Mouse (Mus musculus) limb, embryonic 12.5 days (tissue): ENCODE data around the gene Anxa9. TPM values are rescaled to one million over a fixed set of nuclear protein-coding genes. Genes with fewer than 3 reads are reported as not detected.
A peak's percentile ranks its signal among the peaks of the same experiment; 100 is the strongest.
"Not testable (repeated sequence)": the region's sequence is repeated elsewhere in the genome, so short reads cannot be mapped to it uniquely, and the experiment has no call there.

Experiments
- ATAC-seq: fragments of 200-750 bp; cut with Nextera tagmentation; 2 replicates; pipeline ENCODE4 v1.8.0; 2017; ENCODE audit warnings: low read depth, moderate TSS enrichment; ENCODE audit not compliant: insufficient number of reproducible peaks, insufficient read depth, low FRiP score, low TSS enrichment
- H3K27ac ChIP-seq: fragments of 300-500 bp; sonication (generic); 2 replicates; pipeline ENCODE4 v1.5.1; 2016; ENCODE audit warnings: mild to moderate bottlenecking, moderate library complexity
- H3K27me3 ChIP-seq: fragments of 300-500 bp; sonication (generic); 2 replicates; pipeline ENCODE4 v1.6.1; 2016; ENCODE audit warnings: mild to moderate bottlenecking, moderate library complexity
- H3K36me3 ChIP-seq: fragments of 300-500 bp; sonication (generic); 2 replicates; pipeline ENCODE4 v1.6.1; 2016; ENCODE audit warnings: mild to moderate bottlenecking, moderate library complexity
- H3K4me1 ChIP-seq: fragments of 300-500 bp; sonication (generic); replicated peaks from 2 replicates; pipeline ENCODE4 v1.6.1; 2016
- H3K4me2 ChIP-seq: fragments of 300-500 bp; sonication (generic); 2 replicates; pipeline ENCODE4 v1.6.1; 2016; ENCODE audit warnings: mild to moderate bottlenecking, moderate library complexity
- H3K4me3 ChIP-seq: fragments of 300-500 bp; sonication (generic); replicated peaks from 2 replicates; pipeline ENCODE4 v1.5.1; 2016; ENCODE audit warnings: mild to moderate bottlenecking
- H3K9ac ChIP-seq: fragments of 300-500 bp; sonication (generic); replicated peaks from 2 replicates; pipeline ENCODE4 v1.6.1; 2016; ENCODE audit warnings: mild to moderate bottlenecking, moderate library complexity
- H3K9me3 ChIP-seq: fragments of 300-500 bp; sonication (generic); 2 replicates; pipeline ENCODE4 v1.6.1; 2016; ENCODE audit warnings: mild to moderate bottlenecking, moderate library complexity
- WGBS: fragments of 180-500 bp; shearing (Covaris S2); methylation state at CpG from one replicate; pipeline ENCODE4 v1.1.7; 2016; 5-methylcytosine and 5-hydroxymethylcytosine counted together
- polyA plus RNA-seq: library from polyadenylated mRNA; unstranded; fragments of >200 nt; fragmentation: Nextera tagmentation; extraction: Ambion mirVana; gene quantifications from 2 replicates; pipeline ENCODE4 v1.2.1, GENCODE M21; 2016

Gene Anxa9
- 1.8 and 1.9 TPM in 2 replicates for polyA plus RNA-seq

DNA sequence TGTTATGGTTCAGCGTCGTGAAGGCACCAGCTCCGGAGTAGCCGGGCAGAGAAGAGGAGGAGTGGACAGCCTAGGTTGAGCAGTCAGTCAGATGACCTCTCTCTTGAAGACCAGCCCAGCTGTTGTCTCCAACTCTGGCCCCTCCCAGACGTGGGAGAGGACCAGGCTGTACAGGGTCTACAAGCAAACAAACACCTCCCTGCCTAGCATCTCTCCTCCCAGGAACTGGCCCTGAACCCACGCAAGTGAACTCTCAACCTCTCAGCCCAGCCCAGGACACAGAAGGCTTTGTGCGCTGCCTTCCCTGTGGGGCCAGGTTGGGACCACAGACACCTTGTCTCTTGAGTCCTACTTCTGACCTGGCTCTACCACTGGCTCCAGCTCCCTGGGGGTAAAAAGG, at the start of gene Anxa9:
Anxa9 (minus strand) TSS at position 77 of the 400 bp plus-strand sequence.
- WGBS: 54% methylated on average over 7 of the region's 7 CpGs
- ATAC-seq: no peak

DNA sequence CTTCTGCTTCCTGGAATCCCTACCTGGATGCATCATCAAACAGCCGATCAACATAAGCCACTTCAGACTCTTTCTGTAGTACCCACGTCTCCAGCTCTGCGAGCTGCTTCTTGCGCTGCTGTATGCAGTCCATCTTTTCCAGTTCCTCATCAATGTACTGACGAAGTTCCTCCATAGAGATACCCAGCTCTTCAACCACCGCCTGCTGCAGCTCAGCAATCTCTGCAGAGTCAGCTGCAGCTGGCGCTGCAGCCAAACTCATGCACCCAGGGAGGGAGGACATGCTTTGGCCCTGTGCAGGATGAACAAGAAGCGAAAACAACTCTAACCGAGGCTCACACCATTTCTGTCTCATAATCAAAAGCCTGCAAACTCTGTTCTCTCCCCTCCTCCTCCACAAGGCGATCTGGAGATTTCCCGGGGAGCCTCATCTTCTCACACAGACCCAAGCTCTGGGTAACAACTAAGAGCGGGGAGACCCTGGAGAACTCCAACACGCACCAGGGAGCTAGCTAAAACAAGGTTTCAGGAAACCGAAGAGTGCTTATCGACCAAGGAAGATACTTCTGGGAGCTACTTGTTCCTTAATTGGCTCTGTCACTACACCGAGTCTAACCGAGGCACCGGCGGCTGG, 49.1 kb upstream of the Anxa9 start:
- H3K9ac ChIP-seq, H3K9me3 ChIP-seq, H3K27ac ChIP-seq, H3K4me1 ChIP-seq, ATAC-seq, H3K27me3 ChIP-seq: not testable (repeated sequence)
- 22% methylated on average over 12 of the region's 19 CpGs for WGBS
- Histone ChIP-seq H3K4me2 (peak overlapping the region; percentile 47), H3K4me3 (peak overlapping the region; percentile 57), H3K36me3 (peaks cover 32% of the 10 kb centered on the region)

More for the DNA sequence above, at the start of gene Anxa9:
- Histone ChIP-seq H3K27me3 (no peaks in the 10 kb centered on the region), H3K4me1 (0 out of 2 replicates have a peak, but pooled peaks cover under 1% of the 10 kb centered on the region), H3K4me3 (no peak within 1 kb of the TSS), H3K4me2 (no peak within 1 kb of the TSS), H3K27ac (no peak within 1 kb of the TSS), H3K36me3 (no peaks in the 10 kb centered on the region), H3K9me3 (no peaks in the 10 kb centered on the region), H3K9ac (no peak within 1 kb of the TSS)

DNA sequence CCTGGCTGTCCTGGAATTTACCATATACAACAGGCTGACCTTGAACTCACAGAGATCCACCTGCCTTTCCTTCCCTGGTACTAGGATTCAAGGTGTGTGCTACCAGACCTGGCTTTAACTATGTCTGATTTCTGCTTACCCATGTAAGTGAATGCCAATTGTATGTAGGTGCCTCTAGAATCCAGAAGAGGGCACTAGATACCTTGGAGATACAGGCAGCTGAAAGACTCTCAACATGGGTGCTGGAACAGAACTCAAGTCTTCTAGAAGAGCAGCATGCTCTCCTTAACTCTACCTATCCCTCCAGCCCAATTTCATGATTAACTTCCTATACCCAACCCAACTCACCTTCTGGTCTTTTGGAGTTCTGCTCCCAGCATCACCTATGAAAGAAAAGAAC, 42.5 kb upstream of the Anxa9 start:
- ATAC-seq: no peak
- Histone ChIP-seq H3K27ac (no peak overlapping the region), H3K9me3 (peaks cover 7% of the 10 kb centered on the region; the same call in 1 of the 2 replicates), H3K27me3 (no peaks in the 10 kb centered on the region), H3K36me3 (peaks cover 91% of the 10 kb centered on the region), H3K9ac (no peak overlapping the region), H3K4me3 (no peak overlapping the region), H3K4me2 (no peak overlapping the region), H3K4me1 (no peaks in the 10 kb centered on the region)

DNA sequence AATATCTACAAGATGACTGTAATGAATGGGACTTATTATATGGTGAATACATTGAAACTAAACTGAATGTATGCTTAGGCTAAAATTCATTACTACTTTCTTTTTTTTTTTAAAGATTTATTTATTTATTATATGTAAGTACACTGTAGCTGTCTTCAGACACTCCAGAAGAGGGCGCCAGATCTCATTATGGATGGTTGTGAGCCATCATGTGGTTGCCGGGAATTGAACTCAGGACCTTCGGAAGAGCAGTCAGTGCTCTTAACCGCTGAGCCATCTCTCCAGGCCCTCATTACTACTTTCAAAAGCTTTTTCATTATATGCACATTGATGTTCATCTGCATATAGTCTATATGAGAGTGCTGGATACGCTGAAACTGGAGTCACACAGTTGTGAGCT, 41.4 kb upstream of the Anxa9 start:
- not testable (repeated sequence) for ATAC-seq, H3K9ac ChIP-seq, H3K27ac ChIP-seq, H3K4me2 ChIP-seq, H3K4me1 ChIP-seq, H3K27me3 ChIP-seq, H3K4me3 ChIP-seq, H3K9me3 ChIP-seq
- H3K36me3 ChIP-seq: peaks cover 93% of the 10 kb centered on the region
- 99% methylated on average over 5 of the region's 5 CpGs for WGBS

DNA sequence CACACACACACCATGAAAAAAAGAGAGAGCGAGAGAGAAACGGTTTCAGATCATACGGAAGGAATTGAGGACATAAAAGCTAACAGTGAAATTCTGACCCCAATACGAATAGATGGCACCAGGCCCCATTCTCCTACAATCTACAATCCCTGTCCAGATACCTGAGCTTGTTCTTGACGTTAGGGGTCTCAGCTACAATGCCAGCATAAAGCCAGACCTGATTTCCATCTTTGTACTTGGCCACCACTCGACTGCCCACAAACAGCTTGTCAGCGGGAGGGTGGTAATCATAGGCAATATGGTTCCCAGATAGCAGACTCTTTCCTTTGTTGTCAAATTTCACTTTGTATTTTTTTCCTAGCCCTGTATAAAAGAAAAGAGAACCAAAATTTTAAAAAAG, 39.5 kb upstream of the Anxa9 start:
- Histone ChIP-seq H3K27ac (no peak overlapping the region), H3K9ac (no peak overlapping the region), H3K36me3 (peaks cover 93% of the 10 kb centered on the region), H3K4me1 (no peaks in the 10 kb centered on the region), H3K27me3 (no peaks in the 10 kb centered on the region), H3K4me2 (no peak overlapping the region), H3K4me3 (no peak overlapping the region), H3K9me3 (peaks cover 7% of the 10 kb centered on the region; the same call in 1 of the 2 replicates)
- 93% methylated on average over 7 of the region's 7 CpGs for WGBS
- no peak for ATAC-seq

DNA sequence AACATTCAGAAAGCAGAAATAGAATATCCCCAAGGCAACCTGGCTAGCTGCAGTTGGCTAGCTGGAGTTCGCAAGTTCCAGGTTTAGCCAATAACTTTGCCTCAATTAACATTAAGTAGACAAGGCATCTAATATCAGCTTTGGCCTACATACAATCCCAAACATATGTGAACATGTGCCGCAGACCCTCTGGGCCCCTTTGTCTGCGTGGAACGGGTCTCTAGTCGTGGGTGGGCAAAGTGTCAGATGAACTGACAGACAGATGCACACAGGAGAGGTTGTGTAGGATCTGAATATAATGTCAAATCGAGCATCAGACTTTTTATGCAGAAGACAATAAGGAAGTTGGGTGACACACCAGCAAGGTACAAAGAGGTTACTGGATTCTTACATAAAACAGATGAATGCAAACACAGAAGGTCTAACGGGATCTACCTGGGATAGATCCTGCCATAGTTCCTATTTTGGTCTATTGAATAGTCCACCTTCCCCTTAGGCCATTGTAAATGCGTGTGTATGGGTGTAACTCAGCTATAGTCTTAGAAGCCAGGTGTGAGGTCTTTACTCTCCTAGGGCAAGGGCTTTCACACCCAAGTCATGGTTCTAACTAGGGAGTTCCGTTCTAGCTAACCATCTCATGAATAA, 36.5 kb upstream of the Anxa9 start:
- WGBS: 96% methylated on average over 9 of the region's 9 CpGs
- not testable (repeated sequence) for H3K9ac ChIP-seq, H3K4me2 ChIP-seq, H3K4me1 ChIP-seq, ATAC-seq, H3K4me3 ChIP-seq, H3K27ac ChIP-seq, H3K9me3 ChIP-seq, H3K27me3 ChIP-seq
- H3K36me3 ChIP-seq: peaks cover 94% of the 10 kb centered on the region

DNA sequence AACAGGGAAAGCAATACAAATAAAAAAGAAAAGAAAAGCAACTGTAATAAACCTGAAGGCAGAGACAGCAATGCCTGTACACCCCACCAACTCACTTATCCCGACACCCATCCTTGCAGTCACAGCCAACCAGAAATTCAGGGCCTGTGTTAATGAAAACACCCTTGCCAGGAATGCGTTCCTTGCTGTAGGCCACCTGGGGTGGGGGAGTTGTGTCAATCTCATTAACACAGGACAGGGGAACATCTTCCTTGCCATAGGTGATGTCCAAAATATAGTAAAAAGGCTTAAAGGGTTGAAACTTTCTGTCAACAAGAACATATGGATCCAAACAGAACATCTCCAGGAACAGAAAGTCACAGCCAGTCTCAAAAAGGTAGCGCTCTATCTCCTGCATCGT, 31.3 kb upstream of the Anxa9 start:
- Histone ChIP-seq H3K9ac (no peak overlapping the region), H3K36me3 (peaks cover 100% of the 10 kb centered on the region), H3K4me1 (no peaks in the 10 kb centered on the region), H3K27ac (no peak overlapping the region), H3K4me3 (no peak overlapping the region), H3K27me3 (no peaks in the 10 kb centered on the region), H3K4me2 (no peak overlapping the region), H3K9me3 (0 out of 2 replicates have a peak, but pooled peaks cover 3% of the 10 kb centered on the region)
- 95% methylated on average over 4 of the region's 4 CpGs for WGBS
- ATAC-seq: no peak

DNA sequence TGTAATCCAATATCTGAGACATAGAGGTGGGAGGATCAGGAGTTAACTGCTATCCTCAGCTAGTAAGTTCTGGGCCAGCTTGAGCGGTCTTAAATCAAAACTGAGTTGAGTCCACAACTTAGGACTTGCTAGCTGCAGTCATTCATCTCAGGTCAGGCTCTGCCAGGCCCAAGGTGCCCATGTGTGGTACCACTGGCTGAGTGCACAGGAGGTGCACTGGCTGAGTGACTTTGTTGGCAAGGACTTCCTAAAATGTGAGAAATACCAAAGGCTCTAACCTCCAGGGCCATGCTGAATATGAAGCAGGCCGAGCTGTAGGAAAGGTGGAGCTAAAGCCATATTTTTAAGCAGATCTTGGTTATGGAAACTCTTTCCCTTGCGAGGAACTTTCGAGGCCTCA, 30.4 kb upstream of the Anxa9 start:
- H3K36me3 ChIP-seq: peaks cover 100% of the 10 kb centered on the region
- 97% methylated on average over 4 of the region's 4 CpGs for WGBS

DNA sequence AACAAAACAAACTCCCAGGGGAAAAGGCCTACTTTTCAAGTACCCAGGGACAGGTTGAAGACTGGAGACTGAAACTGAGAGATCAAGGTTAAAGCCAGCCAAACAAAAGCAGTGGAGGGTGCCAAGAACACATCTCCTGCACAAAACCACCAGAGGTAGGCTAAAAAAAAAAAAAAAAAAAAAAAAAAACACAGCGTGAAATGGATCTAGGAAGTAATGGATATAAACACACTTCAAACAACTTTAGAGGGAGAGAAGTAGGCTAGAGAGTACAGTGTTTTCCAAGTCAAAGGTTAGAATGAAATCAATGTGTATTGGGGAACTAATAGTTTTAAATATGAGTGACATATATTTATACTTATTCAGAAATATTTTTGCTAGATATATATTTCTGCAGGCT, 24.6 kb upstream of the Anxa9 start:
- no peaks in the 10 kb centered on the region for H3K27me3 ChIP-seq
- no peak overlapping the region for H3K9ac ChIP-seq
- peaks cover 92% of the 10 kb centered on the region for H3K36me3 ChIP-seq
- no peak overlapping the region for H3K4me3 ChIP-seq
- ATAC-seq: no peak
- no peak overlapping the region for H3K27ac ChIP-seq
- no peaks in the 10 kb centered on the region for H3K4me1 ChIP-seq
- 86% methylated on average over 1 of the region's 1 CpGs for WGBS
- H3K4me2 ChIP-seq: no peak overlapping the region
- no peaks in the 10 kb centered on the region for H3K9me3 ChIP-seq

More for the DNA sequence above, 30.4 kb upstream of the Anxa9 start:
- Histone ChIP-seq H3K9ac (no peak overlapping the region), H3K4me3 (no peak overlapping the region), H3K27ac (no peak overlapping the region), H3K9me3 (0 out of 2 replicates have a peak, but pooled peaks cover 3% of the 10 kb centered on the region), H3K27me3 (no peaks in the 10 kb centered on the region), H3K4me2 (no peak overlapping the region), H3K4me1 (no peaks in the 10 kb centered on the region)
- no peak for ATAC-seq

DNA sequence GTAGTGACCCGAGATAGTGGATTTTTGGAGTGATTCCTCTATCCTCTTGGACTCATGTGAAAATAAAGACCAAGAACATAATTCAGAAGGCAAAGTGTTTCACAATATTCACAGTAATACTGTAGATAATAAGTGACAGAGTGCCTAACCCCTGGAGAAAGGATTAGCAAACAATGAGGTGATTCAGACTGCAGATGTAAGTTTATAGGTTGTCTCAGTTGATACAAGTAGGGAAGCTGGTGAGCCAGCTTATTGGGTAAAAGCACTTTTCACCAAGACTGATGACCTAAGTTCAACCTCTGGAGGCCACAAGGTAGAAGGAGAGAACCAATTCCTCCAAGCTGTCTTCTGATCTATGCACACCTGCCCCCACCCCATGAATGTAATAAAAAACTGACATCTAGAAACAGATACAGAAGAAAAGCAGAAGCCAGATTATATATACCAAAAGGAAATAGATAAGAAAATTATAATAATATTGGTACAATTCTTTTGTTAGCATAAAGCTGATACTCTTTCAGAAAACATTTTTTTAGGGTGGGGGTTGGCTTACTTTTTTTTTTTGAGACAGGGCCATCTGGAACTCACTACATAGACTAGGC, 21.9 kb upstream of the Anxa9 start:
- no peak overlapping the region for H3K4me3 ChIP-seq
- H3K4me1 ChIP-seq: no peaks in the 10 kb centered on the region
- no peak overlapping the region for H3K27ac ChIP-seq
- no peak overlapping the region for H3K9ac ChIP-seq
- WGBS: 86% methylated on average over 1 of the region's 1 CpGs
- no peaks in the 10 kb centered on the region for H3K9me3 ChIP-seq
- H3K36me3 ChIP-seq: peaks cover 92% of the 10 kb centered on the region
- H3K27me3 ChIP-seq: no peaks in the 10 kb centered on the region
- ATAC-seq: no peak
- no peak overlapping the region for H3K4me2 ChIP-seq

DNA sequence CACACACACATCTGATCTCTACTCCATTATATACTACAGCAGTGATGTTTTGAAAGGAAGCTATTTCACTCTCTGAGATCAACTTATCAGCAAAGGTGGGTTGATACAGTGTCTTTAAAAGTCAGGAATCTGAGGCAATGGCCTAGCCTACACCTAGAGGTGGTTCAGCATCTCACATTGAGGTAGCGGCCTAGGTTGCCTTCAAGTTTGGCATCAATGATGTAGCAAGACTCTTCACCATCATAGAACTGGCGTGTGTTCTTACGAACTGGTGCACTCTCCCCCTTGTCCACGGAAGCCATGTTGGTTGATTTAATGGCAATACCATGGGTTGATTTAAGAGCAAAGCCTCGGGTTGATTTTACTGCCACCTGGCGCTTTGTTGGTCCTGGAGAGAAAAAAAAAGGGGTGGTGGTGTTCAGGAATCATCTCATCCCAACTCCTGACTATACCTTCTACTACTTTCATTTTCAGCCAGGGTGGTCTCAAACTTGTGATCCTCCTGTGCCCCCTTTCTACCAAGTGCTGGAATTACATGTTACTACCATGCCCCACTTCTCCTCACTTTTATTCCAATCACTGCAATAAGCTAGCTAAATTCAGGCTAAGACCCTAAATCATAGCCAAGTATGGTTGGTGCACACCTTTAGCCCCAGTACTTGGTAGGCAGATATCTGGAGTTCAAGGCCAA, 17.6 kb upstream of the Anxa9 start:
- H3K27me3 ChIP-seq: no peaks in the 10 kb centered on the region
- H3K9ac ChIP-seq: no peak overlapping the region
- 91% methylated on average over 6 of the region's 6 CpGs for WGBS
- no peak overlapping the region for H3K4me3 ChIP-seq
- H3K9me3 ChIP-seq: no peaks in the 10 kb centered on the region
- H3K4me2 ChIP-seq: no peak overlapping the region
- H3K36me3 ChIP-seq: peaks cover 96% of the 10 kb centered on the region
- ATAC-seq: no peak
- H3K27ac ChIP-seq: no peak overlapping the region
- no peaks in the 10 kb centered on the region for H3K4me1 ChIP-seq
